Mouse (Mus musculus): ENCODE data around the gene Arhgap28. TPM values are rescaled to one million over a fixed set of nuclear protein-coding genes. Genes with fewer than 3 reads are reported as not detected.
A peak's percentile ranks its signal among the peaks of the same experiment; 100 is the strongest.

The Arhgap28 gene
- polyA plus RNA-seq (2012; rRNA removed) (0.42 and 0.57 TPM in 2 replicates), polyA plus RNA-seq (2014; fragmentation: Nextera tagmentation; extraction: Ambion mirVana) (0.91 and 0.97 TPM in 2 replicates)

- no peak within 1 kb of the TSS; the same call in 1 of the 2 replicates for H3K9ac ChIP-seq (replicated peaks)
- TF ChIP-seq CTCF (IDR thresholded peaks at IDR 0.05; ENCODE audit: low read depth): no peak
- under 1% methylated on average over 65 of the region's 65 CpGs for WGBS (ENCODE audit: insufficient replicate concordance)
- DNase-seq (ENCODE audit: low read depth in 3 of 3, low spot score in 3 of 3) (peak; percentile 74 to 80 (median 77)), ATAC-seq (ENCODE audit: insufficient read depth) (peak; percentile 93)
- peak within 1 kb of the TSS; percentile 52 to 56 for H3K4me3 ChIP-seq (ENCODE audit: insufficient read depth in 1 of 2, low read depth in 2 of 2, low read length in 2 of 2)
- H3K27me3 ChIP-seq (ENCODE audit: control insufficient read depth, insufficient read depth, low read length): no peaks in the 10 kb centered on the region
- no peaks in the 10 kb centered on the region for H3K9me3 ChIP-seq (ENCODE audit: control insufficient read depth, low read length)
- H3K4me2 ChIP-seq (ENCODE audit: low read depth): peak within 1 kb of the TSS; percentile 68
- H3K36me3 ChIP-seq (replicated peaks; ENCODE audit: control insufficient read depth, insufficient read depth, low read depth): no peaks in the 10 kb centered on the region
- H3K4me1 ChIP-seq (replicated peaks; ENCODE audit: control insufficient read depth in 2 of 2, insufficient read depth in 2 of 2, low read length in 1 of 2): peaks cover 0 to 5% of the 10 kb centered on the region in 2 experiments; a peak in 2 of 4 replicates
- H3K27ac ChIP-seq: no peak within 1 kb of the TSS
Measured at GRCm38 (mm10) chr17:68003741-68004560, at the start of gene Arhgap28. Gene Arhgap28, minus strand, starts transcription at chr17:68004120.

GRCm38 (mm10) chr17:68046341-68046675 is 42.4 kb upstream of the Arhgap28 start:
- no peaks in the 10 kb centered on the region for H3K9me3 ChIP-seq (ENCODE audit: control insufficient read depth, low read length)
- no peak for ATAC-seq (ENCODE audit: insufficient read depth)
- WGBS (ENCODE audit: insufficient replicate concordance): 72% methylated on average over 7 of the region's 7 CpGs
- H3K27me3 ChIP-seq (ENCODE audit: control insufficient read depth, insufficient read depth, low read length): no peaks in the 10 kb centered on the region
- no peaks in the 10 kb centered on the region for H3K36me3 ChIP-seq (replicated peaks; ENCODE audit: control insufficient read depth, insufficient read depth, low read depth)
- H3K4me2 ChIP-seq (ENCODE audit: low read depth): no peak overlapping the region
- H3K4me3 ChIP-seq (ENCODE audit: insufficient read depth in 1 of 2, low read depth in 2 of 2, low read length in 2 of 2): no peak overlapping the region
- no peak overlapping the region for H3K27ac ChIP-seq
- H3K4me1 ChIP-seq (replicated peaks; ENCODE audit: control insufficient read depth in 2 of 2, insufficient read depth in 2 of 2, low read length in 1 of 2): no peaks in the 10 kb centered on the region
- TF ChIP-seq CTCF (IDR thresholded peaks at IDR 0.05; ENCODE audit: low read depth): no peak
- no peak for TF ChIP-seq EP300 (IDR thresholded peaks at IDR 0.05; ENCODE audit: low read depth)
- no peak for DNase-seq (ENCODE audit: low read depth in 3 of 3, low spot score in 3 of 3)
- no peak overlapping the region for H3K9ac ChIP-seq (replicated peaks)

- Histone ChIP-seq H3K27ac (no peak overlapping the region), H3K36me3 (replicated peaks; ENCODE audit: control insufficient read depth, insufficient read depth, low read depth) (no peaks in the 10 kb centered on the region), H3K4me3 (ENCODE audit: insufficient read depth in 1 of 2, low read depth in 2 of 2, low read length in 2 of 2) (no peak overlapping the region), H3K9me3 (ENCODE audit: control insufficient read depth, low read length) (no peaks in the 10 kb centered on the region), H3K9ac (replicated peaks) (no peak overlapping the region), H3K4me1 (replicated peaks; ENCODE audit: control insufficient read depth in 2 of 2, insufficient read depth in 2 of 2, low read length in 1 of 2) (no peaks in the 10 kb centered on the region), H3K27me3 (ENCODE audit: control insufficient read depth, insufficient read depth, low read length) (no peaks in the 10 kb centered on the region), H3K4me2 (ENCODE audit: low read depth) (no peak overlapping the region)
- DNase-seq (ENCODE audit: low read depth in 3 of 3, low spot score in 3 of 3): no peak
- 61% methylated on average over 8 of the region's 8 CpGs for WGBS (ENCODE audit: insufficient replicate concordance)
- ATAC-seq (ENCODE audit: insufficient read depth): no peak
- TF ChIP-seq EP300 (IDR thresholded peaks at IDR 0.05; ENCODE audit: low read depth) (no peak), CTCF (IDR thresholded peaks at IDR 0.05; ENCODE audit: low read depth) (no peak)
Measured at GRCm38 (mm10) chr17:68045655-68046340, 41.9 kb upstream of the Arhgap28 start.

GRCm38 (mm10) chr17:68042377-68042776 is 38.5 kb upstream of the Arhgap28 start:
- Histone ChIP-seq H3K4me2 (ENCODE audit: low read depth) (no peak overlapping the region), H3K36me3 (replicated peaks; ENCODE audit: control insufficient read depth, insufficient read depth, low read depth) (no peaks in the 10 kb centered on the region), H3K27ac (no peak overlapping the region), H3K4me1 (replicated peaks; ENCODE audit: control insufficient read depth in 2 of 2, insufficient read depth in 2 of 2, low read length in 1 of 2) (no peaks in the 10 kb centered on the region), H3K4me3 (ENCODE audit: insufficient read depth in 1 of 2, low read depth in 2 of 2, low read length in 2 of 2) (no peak overlapping the region), H3K9ac (replicated peaks) (no peak overlapping the region), H3K27me3 (ENCODE audit: control insufficient read depth, insufficient read depth, low read length) (no peaks in the 10 kb centered on the region), H3K9me3 (ENCODE audit: control insufficient read depth, low read length) (no peaks in the 10 kb centered on the region)
- no peak for TF ChIP-seq CTCF (IDR thresholded peaks at IDR 0.05; ENCODE audit: low read depth)
- TF ChIP-seq EP300 (IDR thresholded peaks at IDR 0.05; ENCODE audit: low read depth): no peak
- DNase-seq (ENCODE audit: low read depth in 3 of 3, low spot score in 3 of 3) (no peak), ATAC-seq (ENCODE audit: insufficient read depth) (no peak)
- WGBS (ENCODE audit: insufficient replicate concordance): 82% methylated on average over 4 of the region's 4 CpGs

GRCm38 (mm10) chr17:68037011-68037410 is 33.1 kb upstream of the Arhgap28 start:
- Histone ChIP-seq H3K4me1 (replicated peaks; ENCODE audit: control insufficient read depth in 2 of 2, insufficient read depth in 2 of 2, low read length in 1 of 2) (no peaks in the 10 kb centered on the region), H3K4me3 (ENCODE audit: insufficient read depth in 1 of 2, low read depth in 2 of 2, low read length in 2 of 2) (no peak overlapping the region), H3K4me2 (ENCODE audit: low read depth) (no peak overlapping the region), H3K9me3 (ENCODE audit: control insufficient read depth, low read length) (no peaks in the 10 kb centered on the region), H3K9ac (replicated peaks) (no peak overlapping the region), H3K27me3 (ENCODE audit: control insufficient read depth, insufficient read depth, low read length) (no peaks in the 10 kb centered on the region), H3K27ac (no peak overlapping the region), H3K36me3 (replicated peaks; ENCODE audit: control insufficient read depth, insufficient read depth, low read depth) (no peaks in the 10 kb centered on the region)
- TF ChIP-seq CTCF (IDR thresholded peaks at IDR 0.05; ENCODE audit: low read depth) (no peak), EP300 (IDR thresholded peaks at IDR 0.05; ENCODE audit: low read depth) (no peak)
- DNase-seq (ENCODE audit: low read depth in 3 of 3, low spot score in 3 of 3) (no peak), ATAC-seq (ENCODE audit: insufficient read depth) (no peak)
- WGBS (ENCODE audit: insufficient replicate concordance): 55% methylated on average over 1 of the region's 1 CpGs
